Mouse (Mus musculus) heart, adult 11 months (tissue): Measurements from ENCODE around the gene Spock1.

Experiments
- DNase-seq: peaks from one replicate; pipeline ENCODE4 v3.0.0; 2022

The Spock1 gene

DNA sequence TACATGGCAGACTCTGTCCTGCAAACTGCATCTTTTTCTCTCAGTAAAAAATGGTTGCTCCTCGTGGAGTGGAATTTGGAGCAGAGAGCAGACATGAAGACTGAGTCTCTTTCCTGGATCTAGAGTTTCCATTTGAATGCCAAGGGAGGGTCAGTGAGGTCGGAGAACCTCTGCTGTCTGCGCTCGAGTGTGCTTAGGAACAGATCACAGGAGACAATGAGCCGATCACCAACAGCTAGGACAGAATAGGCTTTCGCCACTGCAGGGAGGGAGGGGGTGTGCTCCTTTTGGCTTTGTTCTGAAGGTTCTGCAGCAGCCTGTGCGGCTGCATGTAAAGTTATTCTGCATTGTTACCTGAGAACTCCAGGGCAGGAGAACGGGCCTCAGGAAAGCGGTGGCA, 49.6 kb downstream of the Spock1 start:
- no peak for DNase-seq

GRCm38 (mm10) chr13:57857016-57857415, 51.1 kb downstream of the Spock1 start:
- DNase-seq: peak; percentile 56

- peak; percentile 84 for DNase-seq
Observed at GRCm38 (mm10) chr13:57856311-57856853, 51.8 kb downstream of the Spock1 start.

- DNase-seq: peak; percentile 52
Observed at GRCm38 (mm10) chr13:57855766-57856165, 52.4 kb downstream of the Spock1 start.

DNA sequence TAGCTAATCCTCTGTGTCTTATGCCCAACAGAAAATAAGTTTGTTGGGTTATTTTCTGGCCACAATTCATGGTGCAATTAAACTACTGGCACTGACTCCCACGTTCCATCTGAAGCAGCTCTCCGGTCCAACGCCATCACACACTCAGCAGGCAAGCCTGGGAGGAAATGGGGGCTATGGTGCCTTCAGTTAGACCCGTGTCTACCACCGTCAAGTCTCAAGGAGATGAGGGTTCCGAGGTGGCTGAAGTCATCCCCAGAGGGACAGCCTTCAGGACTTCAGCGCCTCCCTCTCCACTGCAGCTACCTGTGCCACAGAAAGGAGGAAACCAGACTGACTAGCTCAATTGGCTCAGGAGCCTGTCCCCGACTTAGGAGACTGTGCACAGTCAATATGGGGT, 53.7 kb downstream of the Spock1 start:
- peak; percentile 81 for DNase-seq

DNA sequence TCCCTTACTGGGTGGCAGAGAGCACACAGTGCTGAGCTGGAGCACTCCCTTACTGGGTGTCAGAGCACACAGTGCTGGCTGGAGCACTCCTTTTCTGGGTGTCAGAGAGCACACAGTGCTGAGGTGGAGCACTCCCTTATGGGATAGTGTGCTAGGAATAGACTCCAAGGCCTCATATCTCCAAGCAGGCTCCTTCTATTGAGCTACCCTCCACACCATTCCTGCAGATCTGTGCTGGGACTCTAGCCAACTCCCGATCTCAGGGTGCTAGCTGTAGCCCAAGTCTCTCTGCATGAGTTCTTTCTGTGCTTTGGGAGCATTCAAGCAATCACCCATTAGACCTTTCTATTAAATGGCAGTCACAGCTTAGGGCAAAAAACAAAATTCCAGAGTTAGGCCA, 54.5 kb downstream of the Spock1 start:
- DNase-seq: peak; percentile 62

DNA sequence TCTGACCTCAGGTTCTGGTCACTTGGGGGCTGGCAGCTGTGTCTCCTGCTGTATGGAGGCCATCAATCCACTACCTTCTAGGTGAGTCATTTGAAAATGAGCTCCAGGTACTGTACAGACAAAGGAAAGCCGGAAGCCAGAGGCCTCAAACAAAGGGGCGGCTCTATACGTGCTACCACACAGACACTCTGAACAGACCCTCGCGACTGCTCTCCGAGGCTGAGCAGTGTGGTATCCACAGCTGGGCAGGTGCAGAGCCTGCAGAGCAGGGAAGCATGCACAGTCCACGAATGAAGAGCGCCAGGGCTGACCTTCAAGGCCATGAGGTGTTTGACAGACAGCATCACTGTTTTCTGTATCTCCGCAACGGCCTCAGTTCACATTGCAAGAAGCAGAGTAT, 55.0 kb downstream of the Spock1 start:
- no peak for DNase-seq

GRCm38 (mm10) chr13:57848931-57849330, 59.2 kb downstream of the Spock1 start:
- peak; percentile 63 for DNase-seq

DNA sequence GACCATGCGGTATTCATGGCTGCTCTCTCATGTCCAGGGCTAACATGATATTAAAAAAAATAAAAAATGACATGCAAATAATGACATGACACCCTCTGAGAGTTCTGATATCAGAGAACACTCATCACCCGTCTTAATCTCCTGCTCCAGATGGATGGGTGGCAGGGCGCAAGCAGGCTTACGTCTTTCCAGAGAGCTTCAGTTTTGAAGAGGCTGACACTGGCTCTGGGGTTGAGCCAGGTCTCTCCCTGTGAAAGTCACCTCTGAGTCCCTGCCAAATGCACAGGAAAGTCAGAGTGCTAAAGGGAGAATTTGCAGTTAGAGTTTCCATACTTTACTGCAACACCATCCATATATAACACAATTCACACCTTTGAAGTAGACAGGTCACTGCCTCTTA, 61.0 kb downstream of the Spock1 start:
- DNase-seq: peak; percentile 87

GRCm38 (mm10) chr13:57846468-57846867, 61.7 kb downstream of the Spock1 start:
- DNase-seq: no peak

DNA sequence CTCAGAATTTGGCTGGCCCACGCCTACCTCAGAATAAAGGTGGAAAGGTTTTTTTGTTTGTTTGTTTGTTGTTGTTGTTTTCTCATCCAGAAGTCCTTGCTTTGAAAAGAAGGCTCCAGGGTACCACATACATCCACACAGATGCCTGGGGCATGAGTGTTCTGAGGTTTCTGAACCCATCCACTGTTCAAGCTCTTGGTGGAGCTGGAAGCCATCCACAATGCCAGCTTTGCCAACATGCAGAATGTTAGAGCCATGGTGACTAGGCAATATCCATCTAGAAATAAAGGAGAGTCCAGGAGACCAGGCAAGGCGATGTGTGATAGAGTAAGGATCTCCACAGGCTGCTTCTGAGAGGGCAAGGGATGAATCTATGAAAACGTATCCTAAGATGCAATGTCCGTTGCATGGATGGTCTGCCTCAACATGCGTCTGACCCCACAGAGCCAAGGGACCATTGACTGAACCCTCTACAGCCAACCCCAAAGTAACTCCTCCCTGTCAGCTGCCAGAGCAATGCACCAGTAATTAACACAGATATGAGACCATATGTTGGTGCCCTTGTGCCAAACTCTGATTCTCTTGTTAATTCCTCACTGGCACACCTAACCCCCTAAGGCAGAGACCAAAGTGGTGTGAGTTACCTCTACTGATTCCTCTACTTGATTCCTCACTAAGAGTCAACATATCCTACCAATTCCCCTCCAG, 66.8 kb downstream of the Spock1 start:
- peak; percentile 69 for DNase-seq

GRCm38 (mm10) chr13:57837691-57838437, 70.3 kb downstream of the Spock1 start:
- peak; percentile 29 for DNase-seq

- DNase-seq: no peak
Observed at GRCm38 (mm10) chr13:57831374-57832163, 76.6 kb downstream of the Spock1 start.

- DNase-seq: no peak
Observed at GRCm38 (mm10) chr13:57830896-57831295, 77.2 kb downstream of the Spock1 start.

GRCm38 (mm10) chr13:57830091-57830490, 78.0 kb downstream of the Spock1 start:
- no peak for DNase-seq

- no peak for DNase-seq
Observed at GRCm38 (mm10) chr13:57816276-57816675, 91.9 kb downstream of the Spock1 start.

DNA sequence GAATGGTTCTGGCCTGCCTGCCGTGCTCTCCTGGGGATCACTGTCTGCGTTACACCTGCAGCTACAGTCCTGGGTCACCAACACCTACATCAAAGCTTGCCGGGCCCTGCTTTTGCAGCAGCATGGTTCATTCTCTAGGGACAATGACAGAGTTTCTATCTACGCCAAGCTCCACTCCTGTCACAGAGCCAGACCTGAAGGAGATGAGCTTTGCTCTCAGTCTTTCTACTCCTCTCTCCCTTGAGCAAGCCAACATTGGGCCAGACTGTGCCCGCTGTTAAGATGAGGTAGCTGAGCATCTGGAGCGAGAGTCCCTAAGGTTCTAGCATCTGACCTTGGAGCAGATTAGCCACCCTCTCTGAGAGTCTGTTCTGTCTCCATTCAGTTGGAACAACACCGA, 95.5 kb downstream of the Spock1 start:
- DNase-seq: no peak

- no peak for DNase-seq
Observed at GRCm38 (mm10) chr13:57811253-57811652, 96.9 kb downstream of the Spock1 start.

DNA sequence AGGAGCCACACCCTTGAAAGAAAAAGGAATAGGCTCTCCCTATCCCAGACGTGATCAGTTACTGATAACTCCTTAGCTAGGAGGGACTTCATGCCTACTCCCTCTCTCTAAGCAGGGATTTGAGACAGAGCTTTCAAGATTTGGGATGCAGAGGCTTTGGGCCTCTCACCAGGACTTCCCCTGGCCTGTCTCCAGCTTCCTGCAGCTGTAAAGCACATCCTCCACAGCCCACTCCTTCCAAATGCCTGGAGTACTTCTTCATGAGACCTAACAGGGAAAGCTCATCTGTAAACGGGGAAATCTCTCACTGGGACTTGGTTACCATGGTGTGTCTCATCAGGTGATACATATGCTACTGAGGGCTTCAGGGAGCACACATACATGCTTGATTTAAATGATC, 97.3 kb downstream of the Spock1 start:
- DNase-seq: no peak

- no peak for DNase-seq
Observed at GRCm38 (mm10) chr13:57810083-57810482, 98.0 kb downstream of the Spock1 start.

DNA sequence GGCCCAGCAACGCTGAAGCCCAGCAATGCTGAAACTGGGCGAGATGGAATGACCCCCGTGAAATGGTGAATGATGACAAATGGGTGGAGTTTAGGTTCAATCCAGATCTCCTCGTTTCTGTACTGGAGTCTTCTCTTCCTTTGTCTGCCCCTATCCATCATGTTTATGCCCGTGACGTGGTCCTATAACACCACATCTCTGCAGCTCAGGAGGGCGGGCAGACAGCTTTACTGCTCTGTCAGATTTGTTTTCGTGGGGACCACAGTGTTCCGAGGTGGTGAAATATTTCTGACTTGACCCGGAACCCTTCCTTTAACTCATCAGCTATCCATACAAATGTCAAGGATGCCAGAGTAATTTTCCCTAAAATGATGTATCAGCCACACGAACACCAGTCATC, 98.5 kb downstream of the Spock1 start:
- no peak for DNase-seq

DNA sequence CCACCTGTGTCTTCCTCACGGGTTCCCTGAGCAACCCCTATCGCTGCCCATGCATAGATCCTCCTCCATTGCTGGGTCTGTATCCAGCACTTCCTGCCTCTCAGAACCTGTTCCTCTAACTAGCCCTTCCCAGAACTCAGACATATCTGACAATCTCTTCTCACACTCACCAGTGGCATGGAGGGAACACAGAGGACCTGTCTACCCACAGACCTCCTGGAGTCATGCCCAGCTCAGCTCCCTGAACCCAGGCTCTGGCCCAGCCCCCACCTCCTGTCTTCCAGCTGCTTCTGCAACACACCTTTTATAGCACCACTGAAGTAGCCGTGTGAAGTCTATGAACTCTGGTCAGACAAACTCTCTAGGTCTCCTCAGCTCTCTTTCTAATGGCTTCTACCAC, 101.3 kb downstream of the Spock1 start:
- no peak for DNase-seq

DNA sequence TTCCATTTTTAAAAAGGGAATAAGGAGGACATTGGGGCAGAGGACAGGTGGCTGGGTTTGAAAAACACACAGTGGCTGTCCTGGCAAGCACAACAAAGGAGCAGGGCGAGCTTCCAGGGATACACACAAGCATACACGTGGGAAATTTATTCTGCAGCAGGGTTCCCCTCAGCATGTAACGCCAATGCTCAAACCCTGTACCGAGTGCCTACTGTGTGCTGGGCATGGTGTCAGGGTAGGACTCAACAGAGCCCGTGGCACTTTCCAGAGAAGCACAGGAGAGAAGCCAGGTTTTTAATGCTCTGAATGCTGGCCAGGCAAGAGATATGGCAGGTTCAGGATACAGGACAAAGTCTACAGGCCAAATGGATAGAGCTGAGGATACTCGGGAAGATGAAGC, 101.8 kb downstream of the Spock1 start:
- DNase-seq: no peak
